Mouse (Mus musculus) limb, embryonic 10.5 days (tissue): ENCODE measurements around the gene Cdcp2. TPM values are rescaled to one million over a fixed set of nuclear protein-coding genes. Genes with fewer than 3 reads are reported as not detected.

Experiments
- DNase-seq: peaks from one replicate; pipeline ENCODE4 v3.0.0-alpha.2; 2017; ENCODE audit warnings: low spot score
- H3K27ac ChIP-seq: fragments of 300-500 bp; sonication (generic); 2 replicates; pipeline ENCODE4 v1.5.1; 2016; ENCODE audit warnings: mild to moderate bottlenecking
- H3K27me3 ChIP-seq: fragments of 300-500 bp; sonication (generic); 2 replicates; pipeline ENCODE4 v1.6.1; 2016; ENCODE audit warnings: low read depth, mild to moderate bottlenecking; ENCODE audit not compliant: poor library complexity, severe bottlenecking
- H3K36me3 ChIP-seq: fragments of 300-500 bp; sonication (generic); 2 replicates; pipeline ENCODE4 v1.6.1; 2016; ENCODE audit warnings: mild to moderate bottlenecking, moderate library complexity
- H3K4me1 ChIP-seq: fragments of 300-500 bp; sonication (generic); 2 replicates; pipeline ENCODE4 v1.6.1; 2016
- H3K4me3 ChIP-seq: fragments of 300-500 bp; sonication (generic); 2 replicates; pipeline ENCODE4 v1.5.1; 2016; ENCODE audit warnings: mild to moderate bottlenecking, moderate library complexity
- H3K9me3 ChIP-seq: fragments of 300-500 bp; sonication (generic); replicated peaks from 2 replicates; pipeline ENCODE4 v1.6.1; 2016; ENCODE audit warnings: mild to moderate bottlenecking
- WGBS: fragments of 180-500 bp; shearing (Covaris S2); methylation state at CpG from one replicate; pipeline ENCODE4 v1.1.7; 2016; 5-methylcytosine and 5-hydroxymethylcytosine counted together
- polyA plus RNA-seq: library from polyadenylated mRNA; unstranded; fragments of >200 nt; fragmentation: Nextera tagmentation; extraction: Ambion mirVana; gene quantifications from 2 replicates; pipeline ENCODE4 v1.2.1, GENCODE M21; 2016

Cdcp2 gene
- 0.11 TPM in 1 of 2 replicates, not detected in the other for polyA plus RNA-seq

DNA sequence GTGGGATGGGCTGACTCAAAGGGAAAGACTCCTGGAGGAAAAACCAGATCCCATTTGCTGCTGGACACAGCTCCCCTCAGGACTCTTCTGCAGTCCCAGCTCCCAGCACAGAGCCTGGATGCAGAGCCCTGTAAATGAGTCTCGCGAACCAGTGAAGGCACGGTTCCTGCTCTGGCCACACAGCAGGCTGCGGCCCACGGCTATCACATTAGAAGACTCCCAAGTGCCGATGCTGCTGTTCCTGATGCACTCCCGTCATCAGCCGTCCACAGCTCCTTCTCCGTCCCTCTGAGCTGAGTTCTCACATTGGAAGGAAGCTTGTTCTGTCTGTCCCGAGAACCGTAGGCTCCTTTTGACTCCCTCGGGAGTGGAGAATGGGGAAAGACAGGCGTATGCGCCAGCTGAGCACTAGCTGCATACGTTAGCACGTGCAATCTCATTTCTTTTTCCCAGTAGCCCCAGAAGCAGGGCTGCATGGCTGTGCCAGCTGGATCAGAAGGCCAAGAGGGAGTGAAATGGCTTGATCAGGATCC lies at the start of gene Cdcp2:
TSS of gene Cdcp2 (plus strand) at position 51 of the 533 bp plus-strand sequence.
- peak; percentile 51 for DNase-seq
- Histone ChIP-seq H3K27me3 (no peaks in the 10 kb centered on the region), H3K4me1 (peaks cover 71% of the 10 kb centered on the region), H3K36me3 (no peaks in the 10 kb centered on the region), H3K9me3 (no peaks in the 10 kb centered on the region), H3K27ac (peak within 1 kb of the TSS; percentile 72), H3K4me3 (no peak within 1 kb of the TSS)
- WGBS: 52% methylated on average over 16 of the region's 16 CpGs

DNA sequence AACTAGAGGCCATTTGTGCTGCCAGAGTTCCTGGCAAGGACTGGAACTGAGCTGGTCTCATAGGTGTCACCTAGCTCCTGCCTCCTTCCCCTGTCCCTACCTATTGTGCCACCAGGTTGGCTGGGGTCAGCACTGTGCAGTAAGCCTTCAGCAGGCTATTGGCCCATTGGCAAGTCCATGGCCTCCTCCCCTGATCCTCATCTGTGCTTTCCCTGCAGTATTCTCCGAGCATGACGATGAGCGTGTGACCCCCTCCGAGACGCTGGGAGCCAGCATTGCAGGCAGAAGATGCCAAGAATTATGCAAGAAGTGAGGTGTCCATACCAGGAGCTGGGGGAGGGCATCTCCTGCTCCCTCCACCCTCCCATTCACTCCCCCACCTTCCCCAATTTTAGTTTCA lies 48.9 kb upstream of the Cdcp2 start:
- DNase-seq: no peak
- H3K4me1 ChIP-seq: peaks cover 6% of the 10 kb centered on the region; the same call in 1 of the 2 replicates
- H3K9me3 ChIP-seq: no peaks in the 10 kb centered on the region
- no peak overlapping the region for H3K4me3 ChIP-seq
- no peaks in the 10 kb centered on the region for H3K27me3 ChIP-seq
- WGBS: 91% methylated on average over 5 of the region's 5 CpGs
- no peak overlapping the region for H3K27ac ChIP-seq
- H3K36me3 ChIP-seq: peaks cover 75% of the 10 kb centered on the region

DNA sequence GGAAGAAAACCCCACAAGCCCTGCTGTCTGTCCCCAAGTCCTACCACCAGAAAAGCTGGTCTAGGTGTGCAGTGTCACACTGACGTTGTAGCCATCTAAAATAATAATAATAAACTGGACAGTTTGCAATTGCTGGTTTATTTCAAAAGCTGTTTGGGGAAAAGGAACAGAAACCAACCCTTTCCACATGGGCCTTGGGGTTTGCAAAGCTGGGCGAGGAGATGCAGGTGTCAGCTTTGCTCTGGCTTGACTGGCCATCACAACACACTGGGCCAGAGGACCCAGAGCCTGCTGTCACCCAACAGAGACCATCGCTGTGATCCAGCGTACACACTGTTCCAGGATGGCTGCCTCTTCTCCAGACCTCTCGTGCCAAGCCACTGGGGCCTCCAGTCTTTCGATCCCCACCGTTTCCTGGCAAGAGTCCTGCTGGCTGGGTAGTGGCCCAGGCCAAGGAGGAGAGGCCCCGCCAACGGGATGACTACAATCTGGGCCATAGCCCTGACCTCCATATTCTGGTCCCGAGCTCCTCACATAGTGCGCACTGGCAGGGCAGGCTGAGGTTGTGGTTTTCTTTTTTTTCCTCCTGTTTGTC lies 48.0 kb upstream of the Cdcp2 start:
- Histone ChIP-seq H3K36me3 (peaks cover 67% of the 10 kb centered on the region), H3K27me3 (no peaks in the 10 kb centered on the region), H3K9me3 (no peaks in the 10 kb centered on the region), H3K4me1 (peaks cover 6% of the 10 kb centered on the region; the same call in 1 of the 2 replicates), H3K4me3 (no peak overlapping the region), H3K27ac (no peak overlapping the region)
- WGBS: 91% methylated on average over 11 of the region's 11 CpGs
- no peak for DNase-seq

DNA sequence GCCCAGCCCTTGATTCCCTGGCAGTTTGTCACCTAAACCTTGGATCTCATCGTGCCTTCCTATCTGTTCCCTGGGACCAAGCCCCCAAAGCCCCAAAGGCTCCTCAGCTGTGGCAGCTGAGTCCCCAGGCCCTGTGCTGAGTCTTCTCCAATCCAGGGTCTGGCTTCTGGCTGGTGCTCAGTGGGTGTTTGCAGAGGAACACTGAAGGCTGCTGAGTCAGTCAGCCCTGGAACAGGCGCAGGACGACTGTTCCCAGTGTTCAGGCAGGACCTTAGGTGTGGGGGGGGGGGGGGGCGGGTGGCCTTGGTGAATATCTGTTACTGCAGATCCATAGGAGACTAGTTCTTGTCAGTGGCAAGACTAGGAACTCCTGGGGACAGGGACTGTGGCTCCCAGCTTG lies 44.8 kb upstream of the Cdcp2 start:
- Histone ChIP-seq H3K36me3 (peaks cover 51% of the 10 kb centered on the region), H3K27ac (no peak overlapping the region)

DNA sequence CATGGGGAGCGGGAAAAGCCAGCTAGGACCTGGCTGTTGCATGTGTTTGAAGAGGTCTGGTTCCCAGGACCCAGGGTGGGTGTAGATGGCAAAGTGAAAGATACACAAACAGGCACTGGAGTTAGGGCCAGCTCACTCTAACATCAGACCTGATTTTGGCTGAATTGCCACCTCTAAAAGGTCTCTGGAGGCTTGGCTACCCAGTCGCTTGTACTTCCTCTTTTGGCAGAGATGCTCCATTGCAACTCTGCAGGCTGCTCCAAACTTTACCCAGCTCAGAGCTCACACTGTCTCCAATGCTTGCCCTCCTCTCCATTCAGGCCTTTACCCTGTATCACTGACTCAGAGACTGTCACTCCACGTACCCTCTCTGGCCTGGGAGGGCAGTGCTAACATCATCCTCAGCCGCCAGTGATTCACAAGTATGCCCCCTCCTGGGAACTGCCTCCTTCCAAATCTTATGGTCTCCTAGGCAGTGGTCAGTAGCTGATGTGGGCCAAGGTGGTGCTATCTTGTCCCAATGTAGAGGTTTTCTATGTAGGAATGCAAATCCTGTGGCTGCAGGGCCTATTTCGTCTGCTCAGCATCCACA lies 43.6 kb upstream of the Cdcp2 start:
- no peak overlapping the region for H3K4me3 ChIP-seq

More for the DNA sequence above, 44.8 kb upstream of the Cdcp2 start:
- Histone ChIP-seq H3K4me3 (no peak overlapping the region), H3K4me1 (peaks cover 6% of the 10 kb centered on the region; the same call in 1 of the 2 replicates), H3K27me3 (no peaks in the 10 kb centered on the region), H3K9me3 (no peaks in the 10 kb centered on the region)
- no peak for DNase-seq
- 42% methylated on average over 4 of the region's 4 CpGs for WGBS

DNA sequence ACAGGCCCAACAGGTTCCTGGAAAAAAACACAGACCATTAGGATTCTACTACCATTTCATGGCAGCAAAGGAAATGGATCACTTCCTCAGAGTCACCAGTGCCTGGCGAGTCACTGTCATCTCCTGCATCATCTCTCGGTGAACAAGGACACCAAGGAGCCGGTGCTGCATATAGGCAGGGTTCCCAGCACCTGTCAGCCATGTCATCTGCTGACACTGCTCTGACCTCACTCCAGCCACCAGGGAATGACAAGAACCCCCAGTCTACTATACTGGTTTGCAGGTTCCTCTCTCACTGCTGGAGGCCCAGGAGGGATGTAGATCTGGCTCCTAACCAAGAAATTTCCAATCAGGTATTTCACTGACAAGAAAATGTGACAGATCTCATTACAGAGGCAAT lies 40.6 kb upstream of the Cdcp2 start:
- Histone ChIP-seq H3K4me1 (peaks cover 4% of the 10 kb centered on the region; the same call in 1 of the 2 replicates), H3K9me3 (no peaks in the 10 kb centered on the region), H3K4me3 (no peak overlapping the region), H3K36me3 (peaks cover 59% of the 10 kb centered on the region), H3K27ac (no peak overlapping the region), H3K27me3 (no peaks in the 10 kb centered on the region)
- WGBS: 90% methylated on average over 3 of the region's 3 CpGs
- no peak for DNase-seq

More for the DNA sequence above, 43.6 kb upstream of the Cdcp2 start:
- peaks cover 51% of the 10 kb centered on the region for H3K36me3 ChIP-seq
- WGBS: 59% methylated on average over 5 of the region's 5 CpGs
- no peaks in the 10 kb centered on the region for H3K9me3 ChIP-seq
- H3K27ac ChIP-seq: no peak overlapping the region
- no peak for DNase-seq
- H3K27me3 ChIP-seq: no peaks in the 10 kb centered on the region
- H3K4me1 ChIP-seq: peaks cover 6% of the 10 kb centered on the region; the same call in 1 of the 2 replicates

DNA sequence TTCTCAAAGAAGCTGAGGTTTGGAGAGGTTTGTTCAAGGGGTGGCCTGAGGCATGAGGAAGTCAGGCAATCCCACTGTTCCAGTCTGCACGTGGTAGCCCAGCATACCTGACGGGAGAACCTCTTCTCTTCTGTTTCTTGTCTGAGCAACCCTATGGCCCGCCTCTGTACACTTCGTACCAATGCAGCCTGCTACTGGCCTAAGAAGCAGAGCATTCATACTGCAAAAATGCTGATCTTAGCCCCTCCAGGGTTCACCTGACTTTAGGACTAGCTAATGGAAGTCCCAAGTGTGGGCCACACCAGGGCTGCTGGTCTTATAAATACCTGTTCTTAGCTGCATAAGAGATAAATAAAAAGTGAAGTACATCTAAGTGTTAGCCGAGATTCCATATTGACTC lies 38.3 kb upstream of the Cdcp2 start:
- Histone ChIP-seq H3K27me3 (no peaks in the 10 kb centered on the region), H3K4me3 (no peak overlapping the region), H3K36me3 (peaks cover 81% of the 10 kb centered on the region), H3K27ac (no peak overlapping the region), H3K4me1 (no peaks in the 10 kb centered on the region), H3K9me3 (no peaks in the 10 kb centered on the region)
- DNase-seq: no peak
- WGBS: 92% methylated on average over 5 of the region's 5 CpGs

DNA sequence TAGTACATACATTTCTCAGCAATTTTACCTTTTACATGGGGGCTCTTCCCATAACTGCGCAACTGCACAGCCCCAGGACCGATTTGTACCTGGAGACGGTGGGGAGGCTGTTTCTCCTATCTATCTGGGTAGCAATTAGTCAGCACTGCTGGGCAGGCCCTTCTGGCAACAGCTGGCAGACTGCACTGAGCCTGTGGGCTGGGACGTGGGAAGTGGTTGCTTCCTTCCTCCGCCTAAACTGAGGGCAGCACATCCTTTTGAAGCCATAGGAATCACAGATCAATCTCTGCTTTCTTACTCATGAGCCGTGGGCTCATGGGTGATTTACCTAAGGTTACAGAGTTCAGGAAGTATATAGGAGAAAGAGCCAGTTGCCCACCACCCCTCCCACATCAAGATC lies 37.9 kb upstream of the Cdcp2 start:
- WGBS: 88% methylated on average over 6 of the region's 6 CpGs
- Histone ChIP-seq H3K9me3 (no peaks in the 10 kb centered on the region), H3K27ac (no peak overlapping the region), H3K36me3 (peaks cover 86% of the 10 kb centered on the region), H3K4me1 (no peaks in the 10 kb centered on the region), H3K27me3 (no peaks in the 10 kb centered on the region), H3K4me3 (no peak overlapping the region)
- no peak for DNase-seq

DNA sequence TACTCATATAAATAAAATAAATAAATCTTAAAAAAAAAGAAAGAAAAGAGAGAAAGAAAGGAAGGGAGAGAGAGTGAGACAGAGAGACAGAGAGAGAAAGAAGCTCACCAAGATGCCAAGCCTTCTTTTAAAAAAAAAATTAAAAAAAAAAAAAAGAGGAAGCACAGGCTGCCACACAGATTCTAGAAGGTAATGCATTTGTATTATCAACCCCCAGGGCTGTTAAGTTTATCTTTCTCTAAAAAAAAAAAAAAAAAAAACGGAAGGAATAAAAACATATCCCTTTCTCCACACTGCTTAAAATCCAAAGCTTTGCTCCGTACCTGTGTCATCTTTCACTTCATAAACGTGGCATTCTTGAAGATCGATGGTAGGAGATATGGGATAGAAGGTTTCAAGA lies 35.1 kb upstream of the Cdcp2 start:
- DNase-seq: no peak
- no peak overlapping the region for H3K4me3 ChIP-seq
- H3K27me3 ChIP-seq: no peaks in the 10 kb centered on the region
- peaks cover 11% of the 10 kb centered on the region for H3K4me1 ChIP-seq
- no peak overlapping the region for H3K27ac ChIP-seq
- WGBS: 95% methylated on average over 4 of the region's 4 CpGs
- H3K36me3 ChIP-seq: peaks cover 84% of the 10 kb centered on the region
- no peaks in the 10 kb centered on the region for H3K9me3 ChIP-seq

DNA sequence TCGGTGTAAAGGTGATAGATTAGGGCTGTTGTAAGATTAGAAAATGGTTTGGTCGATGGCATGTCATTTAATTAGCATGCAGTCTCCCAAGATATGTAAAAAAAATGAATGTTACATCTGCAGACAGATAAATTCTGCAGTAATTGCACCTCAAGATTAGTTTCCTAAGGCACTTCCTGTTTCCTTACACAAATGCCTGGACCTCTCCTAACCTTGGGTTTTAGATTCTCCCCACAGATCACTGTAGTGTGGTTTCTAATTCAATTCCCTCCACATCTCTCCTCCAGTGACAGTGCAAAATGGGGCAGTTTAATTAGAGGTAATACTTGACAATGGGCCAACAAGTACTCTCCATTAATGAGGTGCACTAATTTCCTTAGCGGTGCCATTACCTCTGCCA lies 33.5 kb upstream of the Cdcp2 start:
- no peak overlapping the region for H3K4me3 ChIP-seq
- WGBS: 94% methylated on average over 3 of the region's 3 CpGs
- H3K4me1 ChIP-seq: peaks cover 20% of the 10 kb centered on the region
- peaks cover 68% of the 10 kb centered on the region for H3K36me3 ChIP-seq
- no peak for DNase-seq
- no peak overlapping the region for H3K27ac ChIP-seq
- H3K27me3 ChIP-seq: no peaks in the 10 kb centered on the region
- H3K9me3 ChIP-seq: no peaks in the 10 kb centered on the region

DNA sequence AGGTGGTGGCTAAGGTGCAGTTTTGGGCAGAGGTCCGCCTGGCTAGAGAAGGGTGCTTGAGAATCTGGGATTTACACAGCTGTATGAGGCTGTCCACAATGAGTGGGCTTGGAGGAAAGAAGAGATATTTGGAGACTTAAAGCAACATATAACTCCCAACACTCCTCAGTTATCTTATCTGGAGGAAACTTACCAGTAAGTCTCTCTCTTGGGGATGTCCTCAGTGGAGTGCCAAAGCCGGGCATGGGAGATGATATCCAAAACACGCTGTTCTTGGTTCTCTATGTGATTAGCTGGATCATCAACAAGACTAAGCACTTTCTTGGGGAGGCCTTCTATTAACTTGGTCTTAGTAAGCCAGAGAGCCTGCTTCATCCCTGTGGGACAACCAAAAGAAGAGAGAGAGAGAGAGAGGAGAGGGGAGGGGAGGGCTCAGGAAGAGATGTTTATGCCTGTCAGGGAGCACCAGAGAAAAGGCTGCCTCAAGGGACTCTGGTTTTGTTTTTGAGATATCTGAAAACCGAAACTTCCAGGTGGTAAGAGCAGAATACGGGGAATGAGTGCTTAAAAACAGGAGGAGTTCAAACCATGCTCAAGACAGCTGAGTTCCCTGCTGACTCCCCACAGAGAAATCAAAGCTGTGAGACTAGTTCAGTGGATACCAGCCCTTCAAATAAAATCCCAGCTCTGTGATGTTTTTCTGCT lies 32.1 kb upstream of the Cdcp2 start:
- peaks cover 55% of the 10 kb centered on the region for H3K36me3 ChIP-seq
- H3K4me3 ChIP-seq: no peak overlapping the region
- no peak overlapping the region for H3K27ac ChIP-seq
- DNase-seq: no peak
- H3K27me3 ChIP-seq: no peaks in the 10 kb centered on the region
- WGBS: 94% methylated on average over 5 of the region's 5 CpGs
- H3K9me3 ChIP-seq: no peaks in the 10 kb centered on the region
- peaks cover 20% of the 10 kb centered on the region for H3K4me1 ChIP-seq

DNA sequence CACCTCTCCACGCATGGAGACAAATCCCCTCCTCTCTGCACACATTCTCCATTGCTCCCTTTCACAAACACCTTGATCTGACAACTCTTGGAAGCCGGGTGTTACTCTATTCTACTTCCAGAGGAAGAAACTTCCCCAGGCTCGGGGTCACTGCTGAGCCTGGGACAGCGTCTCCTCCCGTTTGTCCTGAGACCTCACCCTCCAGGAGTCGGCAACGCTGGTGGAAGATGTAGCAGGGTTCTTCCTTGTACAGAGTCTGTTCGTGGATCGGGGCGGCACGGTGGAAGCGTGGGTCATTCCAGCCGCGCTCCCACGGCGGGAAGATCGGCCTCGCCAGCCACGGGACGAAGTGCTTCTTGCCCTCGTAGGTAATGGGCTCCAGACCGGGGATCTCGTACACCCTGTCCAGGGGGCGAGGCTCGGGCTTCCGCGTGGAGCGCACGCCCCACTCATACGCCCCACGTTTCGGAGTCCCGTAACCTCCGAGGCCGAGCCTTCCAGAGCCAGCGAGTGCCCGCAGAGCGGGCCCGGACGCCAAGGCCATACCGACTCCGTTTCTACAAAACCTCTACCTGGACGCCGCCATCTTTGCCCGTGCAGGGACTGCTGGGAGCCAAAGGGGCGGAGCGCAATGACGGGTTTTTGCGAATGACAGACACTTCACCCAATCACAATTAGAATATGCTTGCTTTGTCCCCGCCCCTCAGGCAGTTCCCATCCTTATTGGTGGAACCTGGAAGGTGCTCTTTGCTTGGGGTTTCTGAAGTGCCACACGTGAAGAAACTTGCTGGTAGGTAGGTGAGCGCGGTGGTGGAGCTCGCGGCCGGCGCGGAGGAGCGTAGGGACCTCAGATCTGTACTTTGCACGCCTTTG lies 30.2 kb upstream of the Cdcp2 start, which contains the start of the genes Mrpl37 and Cyb5rl:
TSS of gene Mrpl37 (minus strand) at position 617 of the 873 bp plus-strand sequence.
TSS of gene Cyb5rl (plus strand) at position 737 of the 873 bp plus-strand sequence.
- peak; percentile 92 for DNase-seq
- under 1% methylated on average over 60 of the region's 60 CpGs for WGBS
- Histone ChIP-seq H3K4me3 (peak within 1 kb of the TSS; percentile 93), H3K27ac (peak within 1 kb of the TSS; percentile 90), H3K9me3 (no peaks in the 10 kb centered on the region), H3K4me1 (peaks cover 20% of the 10 kb centered on the region), H3K27me3 (no peaks in the 10 kb centered on the region), H3K36me3 (peaks cover 35% of the 10 kb centered on the region)
